Mouse (Mus musculus) adrenal gland, postnatal 36 days (tissue): ENCODE results near the gene Olfr420. TPM values are rescaled to one million over a fixed set of nuclear protein-coding genes. Genes with fewer than 3 reads are reported as not detected.

Experiments
- DNase-seq, 2 experiments: peaks; one replicate each; pipeline ENCODE4 v3.0.0; 2021; ENCODE audit warnings: mixed read lengths in 1 of 2
- long read RNA-seq, 2 experiments: library from polyadenylated mRNA; stranded (forward); transcript quantifications; one replicate each; pipeline ENCODE4 v2.0.0; 2021; ENCODE audit warnings: borderline sequencing depth in 2 of 2
- total RNA-seq, 2 experiments: library from RNA; stranded (reverse); gene quantifications; 2 replicates each; pipeline ENCODE4 v1.2.3; 2021

Olfr420 gene
- total RNA-seq: not detected
- long read RNA-seq, experiment 1: 0 reads
- long read RNA-seq, experiment 2: 0 reads

GRCm38 (mm10) chr1:174155333-174155732 is at the start of gene Olfr420:
Olfr420 (plus strand) TSS chr1:174155633.
- no peak for DNase-seq

DNA sequence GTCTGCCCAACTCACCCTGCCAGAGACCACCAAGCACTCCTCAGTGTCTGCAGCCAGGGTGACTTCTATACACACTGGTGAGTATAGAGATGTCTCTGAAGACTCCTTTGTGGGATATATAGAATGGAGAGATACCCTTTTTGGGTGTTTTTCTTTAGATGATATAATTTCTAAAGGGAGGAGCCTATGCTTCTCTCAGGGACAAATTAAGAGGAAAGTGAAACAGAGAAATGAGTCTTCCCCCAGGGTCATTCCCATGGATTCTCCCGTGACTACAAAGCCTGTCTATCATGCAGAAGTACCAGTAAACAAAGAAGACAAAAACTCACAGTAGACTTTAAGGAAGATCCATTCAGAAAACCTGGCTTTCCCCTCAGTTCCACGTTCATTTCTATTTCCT is 34.4 kb upstream of the Olfr420 start, which contains the start of gene Olfr231:
Olfr231 (minus strand) TSS at position 101 of the 400 bp plus-strand sequence.
- no peak for DNase-seq

- no peak for DNase-seq
Measured at GRCm38 (mm10) chr1:174131217-174131616, 24.2 kb upstream of the Olfr420 start, which contains the start of gene Olfr424. Olfr424 (plus strand) TSS chr1:174131517.

- DNase-seq: no peak
Measured at GRCm38 (mm10) chr1:174131999-174132398, 23.4 kb upstream of the Olfr420 start.

GRCm38 (mm10) chr1:174141384-174141783 is 14.0 kb upstream of the Olfr420 start:
- DNase-seq: no peak

DNA sequence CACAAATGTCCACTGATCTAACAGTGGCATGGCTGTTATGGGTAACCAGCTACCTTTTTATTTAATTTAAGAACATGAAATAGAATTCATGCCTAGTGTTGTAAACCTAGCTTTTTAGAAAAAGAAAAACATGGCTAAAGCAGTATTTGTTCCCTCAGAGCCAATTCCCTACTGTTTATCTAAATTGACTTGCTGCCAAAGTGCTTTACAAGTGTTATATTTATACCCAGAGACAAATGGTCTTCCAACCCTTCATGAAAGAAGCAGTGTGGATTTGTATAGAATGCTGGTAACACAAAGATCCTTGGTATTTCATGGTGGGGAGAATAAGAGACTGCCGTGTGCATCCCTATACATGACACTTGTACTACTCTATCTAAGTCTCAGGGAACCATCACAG is 8.7 kb upstream of the Olfr420 start:
- no peak for DNase-seq

DNA sequence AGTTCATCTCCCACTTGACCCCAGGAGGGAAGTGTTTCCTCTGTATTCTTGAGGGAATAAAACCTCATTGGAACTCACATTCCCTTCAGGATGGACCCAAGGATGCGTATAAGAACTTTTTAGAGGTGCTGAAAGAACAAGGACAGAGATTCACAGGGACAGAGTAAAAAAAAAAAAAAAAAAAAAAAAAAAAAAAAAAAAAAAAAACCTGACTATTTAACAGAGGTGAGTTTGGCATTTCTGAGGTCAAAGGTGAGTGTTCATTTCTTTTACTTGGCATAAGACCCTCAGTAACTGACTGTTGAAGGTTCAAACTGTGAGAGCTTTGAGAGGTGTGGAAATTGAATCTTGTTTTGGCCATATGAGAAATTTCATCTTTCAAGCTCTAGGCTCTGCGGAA is 6.1 kb upstream of the Olfr420 start:
- DNase-seq: no peak

- DNase-seq: no peak
Measured at GRCm38 (mm10) chr1:174157622-174158021, 2.2 kb downstream of the Olfr420 start.

- DNase-seq: no peak
Measured at GRCm38 (mm10) chr1:174158512-174158911, 3.1 kb downstream of the Olfr420 start.

DNA sequence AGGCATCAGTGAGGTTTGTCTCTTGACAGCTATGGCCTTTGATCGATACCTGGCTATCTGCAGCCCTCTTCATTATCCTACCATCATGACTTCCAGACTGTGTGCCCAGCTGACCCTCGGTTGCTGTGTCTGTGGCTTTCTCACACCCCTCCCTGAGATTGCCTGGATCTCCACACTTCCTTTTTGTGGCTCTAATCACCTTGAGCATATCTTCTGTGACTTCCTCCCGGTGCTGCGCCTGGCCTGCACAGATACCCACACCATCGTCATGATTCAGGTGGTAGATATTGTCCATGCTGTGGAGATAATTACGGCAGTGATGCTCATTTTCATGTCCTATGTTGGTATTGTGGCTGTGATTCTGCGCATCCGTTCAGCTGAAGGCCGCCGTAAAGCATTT is 3.7 kb downstream of the Olfr420 start:
- no peak for DNase-seq

GRCm38 (mm10) chr1:174169024-174169423 is 13.6 kb downstream of the Olfr420 start:
- DNase-seq: peak; percentile 2 to 24

DNA sequence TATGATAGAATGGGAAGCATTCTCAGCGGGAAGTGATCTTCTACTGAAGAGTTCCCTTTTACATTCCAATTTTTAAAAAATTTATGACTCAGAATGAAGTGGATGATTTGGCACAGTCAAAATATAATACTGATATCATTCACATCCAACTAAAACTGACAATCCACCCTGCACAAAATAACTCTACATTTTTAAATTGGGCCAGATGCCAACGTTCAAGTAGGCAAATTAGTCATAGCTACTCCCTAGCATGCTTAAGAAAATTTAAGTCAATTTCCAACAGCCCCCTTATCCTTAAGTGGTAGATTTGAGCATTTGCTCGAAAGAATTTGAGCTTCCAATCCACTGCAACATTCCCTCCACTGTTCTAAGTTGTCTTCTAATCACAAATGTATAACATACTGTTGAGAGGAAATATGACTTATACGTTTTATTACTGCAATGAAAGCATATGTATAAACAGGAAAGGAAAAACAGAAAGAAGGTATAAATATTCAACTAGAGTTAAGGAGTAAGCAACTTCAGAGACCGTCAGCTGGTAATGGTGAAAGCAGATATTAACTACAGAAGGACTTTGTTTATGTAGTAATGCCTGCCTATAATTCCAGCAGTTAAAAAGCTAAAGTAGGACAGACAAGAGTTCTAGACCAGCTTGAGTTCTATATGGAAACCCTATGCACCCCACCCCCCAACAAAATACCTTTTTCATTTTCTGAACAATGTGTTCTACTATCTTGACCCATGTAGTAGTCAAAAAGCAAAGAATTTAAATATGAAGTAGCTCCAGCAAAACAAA is 15.5 kb downstream of the Olfr420 start:
- DNase-seq: no peak

- DNase-seq: no peak
Measured at GRCm38 (mm10) chr1:174171537-174171936, 16.1 kb downstream of the Olfr420 start.

DNA sequence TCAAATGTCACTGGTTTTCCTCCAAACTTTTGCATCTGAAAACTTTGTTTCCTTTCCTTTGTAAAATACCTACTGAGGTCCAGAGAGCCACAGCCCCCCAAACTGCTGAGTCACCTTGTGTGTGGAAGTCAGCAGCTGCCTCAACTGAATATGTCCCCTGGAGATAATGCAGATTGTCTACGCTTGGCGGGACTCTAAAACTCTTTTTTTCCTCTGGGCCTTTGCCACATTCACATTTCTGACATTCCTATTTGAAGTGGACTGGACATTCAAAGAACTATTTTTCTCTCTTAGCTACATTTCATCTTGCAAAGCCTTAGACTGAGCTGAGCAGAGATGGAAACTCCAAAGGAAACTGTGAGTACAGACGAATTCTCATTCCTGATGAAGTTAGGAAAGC is 17.2 kb downstream of the Olfr420 start, which contains the start of gene Spta1:
Spta1 (plus strand) TSS at position 172 of the 400 bp plus-strand sequence.
- DNase-seq: no peak

- no peak for DNase-seq
Measured at GRCm38 (mm10) chr1:174204699-174205098, 49.3 kb downstream of the Olfr420 start.

Other genes with a start within 250 kb of the Olfr420 start
- gene Ifi211, start 242.6 kb upstream of the Olfr420 start, total RNA-seq: 1 to 10 TPM; 2.8 to 5.5 TPM
- gene Mndal, start 213.1 kb upstream of the Olfr420 start, total RNA-seq: 10 to 100 TPM; 10.2 to 17.8 TPM
- 10 to 100 TPM in 1 of 2 experiments, 1 to 10 TPM in 1; 9.3 to 16.7 TPM for gene Ifi203, start 213.0 kb upstream of the Olfr420 start, total RNA-seq
- not detected for gene Ifi202b, start 172.9 kb upstream of the Olfr420 start, total RNA-seq
- gene Ifi205, start 123.8 kb upstream of the Olfr420 start, total RNA-seq: 10 to 100 TPM in 1 of 2 experiments, 1 to 10 TPM in 1; 2.6 to 16.8 TPM
- not detected for gene Olfr433, start 114.9 kb upstream of the Olfr420 start, total RNA-seq
- not detected for gene Olfr432, start 106.4 kb upstream of the Olfr420 start, total RNA-seq
- not detected for gene Olfr430, start 89.0 kb upstream of the Olfr420 start, total RNA-seq
- gene Olfr429, start 71.3 kb upstream of the Olfr420 start, total RNA-seq: not detected
- gene Olfr427, start 58.7 kb upstream of the Olfr420 start, total RNA-seq: not detected
- not detected for gene Olfr231, start 34.5 kb upstream of the Olfr420 start, total RNA-seq
- gene Olfr424, start 24.1 kb upstream of the Olfr420 start, total RNA-seq: not detected
- under 1 TPM; 0.49 to 0.63 TPM for gene Spta1, start 17.1 kb downstream of the Olfr420 start, total RNA-seq
- gene Olfr419, start 96.4 kb downstream of the Olfr420 start, total RNA-seq: not detected
- gene Mptx1, start 174.9 kb downstream of the Olfr420 start, total RNA-seq: not detected
- not detected for gene Olfr417, start 209.5 kb downstream of the Olfr420 start, total RNA-seq
- gene Olfr248, start 235.4 kb downstream of the Olfr420 start, total RNA-seq: not detected